Mouse (Mus musculus) stomach, embryonic 14.5 days (tissue): ENCODE data around the gene Cfap299. TPM values are rescaled to one million over a fixed set of nuclear protein-coding genes. Genes with fewer than 3 reads are reported as not detected.

Source experiments
- ATAC-seq: fragments of 200-750 bp; cut with Nextera tagmentation; 2 replicates; pipeline ENCODE4 v1.8.0; 2017; ENCODE audit warnings: low read depth, moderate TSS enrichment; ENCODE audit not compliant: insufficient number of reproducible peaks, insufficient read depth, low FRiP score
- H3K27ac ChIP-seq: fragments of 300-500 bp; sonication (generic); 2 replicates; pipeline ENCODE4 v1.5.1; 2014; ENCODE audit warnings: mild to moderate bottlenecking, low read length, moderate library complexity, mixed read lengths
- H3K27me3 ChIP-seq: fragments of 300-500 bp; sonication (generic); 2 replicates; pipeline ENCODE4 v1.6.1; 2014; ENCODE audit warnings: low read length, control low read depth, mixed read lengths; ENCODE audit not compliant: control insufficient read depth, insufficient read depth
- H3K36me3 ChIP-seq: fragments of 300-500 bp; sonication (generic); 2 replicates; pipeline ENCODE4 v1.6.1; 2014; ENCODE audit warnings: mild to moderate bottlenecking, control low read depth, low read length, moderate library complexity, mixed read lengths; ENCODE audit not compliant: control insufficient read depth, insufficient read depth
- H3K4me1 ChIP-seq: fragments of 300-500 bp; sonication (generic); 2 replicates; pipeline ENCODE4 v1.6.1; 2014; ENCODE audit warnings: low read length, control low read depth, mixed read lengths; ENCODE audit not compliant: control insufficient read depth, insufficient read depth
- H3K4me2 ChIP-seq: fragments of 300-500 bp; sonication (generic); replicated peaks from 2 replicates; pipeline ENCODE4 v1.6.1; 2014; ENCODE audit warnings: low read depth, low read length, control low read depth
- H3K4me3 ChIP-seq: fragments of 300-500 bp; sonication (generic); 2 replicates; pipeline ENCODE4 v1.5.1; 2014; ENCODE audit warnings: low read depth, low read length, control low read depth
- H3K9ac ChIP-seq: fragments of 300-500 bp; sonication (generic); replicated peaks from 2 replicates; pipeline ENCODE4 v1.6.1; 2014; ENCODE audit warnings: low read depth, mild to moderate bottlenecking, control low read depth, low read length, moderate library complexity, mixed read lengths
- H3K9me3 ChIP-seq: fragments of 300-500 bp; sonication (generic); 2 replicates; pipeline ENCODE4 v1.6.1; 2016; ENCODE audit warnings: low read depth, low read length, control low read depth; ENCODE audit not compliant: control insufficient read depth
- WGBS: fragments of 180-500 bp; shearing (Covaris S2); extraction: QIAGEN DNeasy Blood & Tissue Kit; methylation state at CpG from one replicate; pipeline ENCODE4 v1.1.7; 2014; 5-methylcytosine and 5-hydroxymethylcytosine counted together
- polyA plus RNA-seq: library from polyadenylated mRNA; unstranded; fragments of >200 nt; fragmentation: Nextera tagmentation; extraction: Ambion mirVana; gene quantifications from 2 replicates; pipeline ENCODE4 v1.2.1, GENCODE M21; 2014

Cfap299 gene
- polyA plus RNA-seq, 1 experiment from 2014 or later = 0.59 TPM

DNA sequence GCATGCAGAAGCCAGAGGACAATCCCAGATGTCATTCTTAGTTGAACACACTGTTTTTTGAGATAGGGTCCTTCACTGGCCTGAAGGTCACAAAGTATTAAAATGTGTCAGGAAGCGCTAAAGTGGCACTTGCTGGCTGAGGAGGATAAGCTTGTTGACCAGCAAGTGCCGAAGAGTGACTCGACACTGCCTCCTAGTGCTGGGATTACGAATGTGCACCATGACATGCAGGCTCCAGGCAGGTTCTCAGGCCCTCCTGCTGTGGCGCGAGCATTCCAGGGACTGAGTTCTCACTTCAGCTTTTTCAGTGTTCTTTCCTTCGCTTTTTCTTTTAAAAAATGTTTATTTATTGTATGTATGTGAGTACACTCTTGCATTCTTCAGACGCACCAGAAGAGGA lies 34.3 kb downstream of the Cfap299 start:
- ATAC-seq = no peak
- Histone ChIP-seq H3K4me3 (no peak overlapping the region), H3K27ac (no peak overlapping the region), H3K4me2 (no peak overlapping the region), H3K4me1 (no peaks in the 10 kb centered on the region), H3K9ac (no peak overlapping the region), H3K27me3 (no peaks in the 10 kb centered on the region), H3K36me3 (no peaks in the 10 kb centered on the region), H3K9me3 (no peaks in the 10 kb centered on the region)
- 66% methylated on average over 8 of the region's 8 CpGs for WGBS

DNA sequence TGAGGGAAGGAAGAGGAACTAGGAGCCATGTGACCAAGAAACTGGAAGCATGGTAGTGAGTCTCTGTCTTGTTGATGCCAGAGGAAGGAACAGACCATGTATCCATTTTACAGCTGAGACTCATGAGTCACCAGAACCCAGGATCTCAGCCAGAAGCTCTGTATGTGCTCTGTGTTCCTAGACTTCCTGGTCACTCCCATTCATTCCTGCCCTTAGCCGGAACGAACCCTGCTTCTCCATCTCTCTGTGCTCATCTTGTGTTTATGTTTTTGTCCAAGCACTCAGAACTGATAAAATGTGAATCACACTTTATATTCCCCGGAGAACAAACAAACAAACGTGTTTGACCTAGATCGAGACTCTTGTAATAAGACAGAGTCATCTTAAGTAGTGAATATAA lies 36.2 kb downstream of the Cfap299 start:
- Histone ChIP-seq H3K4me2 (no peak overlapping the region), H3K9ac (no peak overlapping the region), H3K9me3 (no peaks in the 10 kb centered on the region), H3K4me1 (no peaks in the 10 kb centered on the region), H3K27ac (no peak overlapping the region), H3K27me3 (no peaks in the 10 kb centered on the region), H3K4me3 (no peak overlapping the region), H3K36me3 (no peaks in the 10 kb centered on the region)
- ATAC-seq = no peak
- WGBS = 77% methylated on average over 5 of the region's 5 CpGs

DNA sequence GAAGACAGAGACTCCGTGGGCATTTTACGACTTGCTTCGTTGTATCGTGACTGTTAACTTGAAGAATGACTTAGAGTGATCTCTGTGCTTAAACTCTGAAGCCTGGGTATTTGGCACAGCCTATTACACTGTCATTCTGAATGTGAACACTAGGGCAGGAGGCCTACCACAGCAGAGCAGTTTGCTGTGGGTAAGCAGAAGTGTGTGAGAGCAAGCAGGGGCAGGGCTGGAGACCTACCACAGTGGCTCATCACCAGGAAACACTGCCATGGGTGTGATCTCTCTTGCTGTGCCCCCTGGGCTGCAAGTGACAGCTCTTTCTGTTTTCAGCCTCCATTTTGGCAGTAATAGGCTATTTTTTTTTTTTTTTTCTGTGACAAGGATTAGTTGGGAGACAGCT lies 39.7 kb downstream of the Cfap299 start:
- 43% methylated on average over 4 of the region's 4 CpGs for WGBS
- no peak for ATAC-seq
- H3K4me3 ChIP-seq = no peak overlapping the region

DNA sequence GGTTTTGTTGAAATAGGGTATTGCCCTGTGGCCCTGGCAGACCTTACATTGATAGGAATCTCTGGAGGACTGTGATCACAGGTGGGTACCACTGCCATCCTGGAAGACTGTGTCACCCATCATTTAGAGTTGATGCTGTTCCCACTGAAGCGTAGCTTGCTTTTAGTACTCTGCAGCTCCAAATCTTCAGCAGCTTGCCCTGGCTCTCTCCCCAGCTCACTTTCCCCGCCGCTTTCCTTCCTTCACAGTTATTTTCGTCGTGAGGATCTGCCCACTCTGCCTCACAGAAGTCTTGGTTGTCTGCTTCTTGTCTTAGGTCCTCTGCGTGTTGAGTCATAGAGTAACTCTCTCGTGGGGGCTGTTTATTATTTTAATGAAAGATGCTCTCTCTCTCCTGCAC lies 40.3 kb downstream of the Cfap299 start:
- ATAC-seq = no peak
- H3K27ac ChIP-seq = no peak overlapping the region
- H3K9me3 ChIP-seq = no peaks in the 10 kb centered on the region
- no peaks in the 10 kb centered on the region for H3K27me3 ChIP-seq
- H3K36me3 ChIP-seq = no peaks in the 10 kb centered on the region
- H3K4me1 ChIP-seq = no peaks in the 10 kb centered on the region
- no peak overlapping the region for H3K4me2 ChIP-seq
- H3K9ac ChIP-seq = no peak overlapping the region
- no peak overlapping the region for H3K4me3 ChIP-seq
- 63% methylated on average over 7 of the region's 7 CpGs for WGBS

More for the DNA sequence above, 39.7 kb downstream of the Cfap299 start:
- Histone ChIP-seq H3K36me3 (no peaks in the 10 kb centered on the region), H3K9ac (no peak overlapping the region), H3K27ac (no peak overlapping the region), H3K4me1 (no peaks in the 10 kb centered on the region), H3K4me2 (no peak overlapping the region), H3K27me3 (no peaks in the 10 kb centered on the region), H3K9me3 (no peaks in the 10 kb centered on the region)

DNA sequence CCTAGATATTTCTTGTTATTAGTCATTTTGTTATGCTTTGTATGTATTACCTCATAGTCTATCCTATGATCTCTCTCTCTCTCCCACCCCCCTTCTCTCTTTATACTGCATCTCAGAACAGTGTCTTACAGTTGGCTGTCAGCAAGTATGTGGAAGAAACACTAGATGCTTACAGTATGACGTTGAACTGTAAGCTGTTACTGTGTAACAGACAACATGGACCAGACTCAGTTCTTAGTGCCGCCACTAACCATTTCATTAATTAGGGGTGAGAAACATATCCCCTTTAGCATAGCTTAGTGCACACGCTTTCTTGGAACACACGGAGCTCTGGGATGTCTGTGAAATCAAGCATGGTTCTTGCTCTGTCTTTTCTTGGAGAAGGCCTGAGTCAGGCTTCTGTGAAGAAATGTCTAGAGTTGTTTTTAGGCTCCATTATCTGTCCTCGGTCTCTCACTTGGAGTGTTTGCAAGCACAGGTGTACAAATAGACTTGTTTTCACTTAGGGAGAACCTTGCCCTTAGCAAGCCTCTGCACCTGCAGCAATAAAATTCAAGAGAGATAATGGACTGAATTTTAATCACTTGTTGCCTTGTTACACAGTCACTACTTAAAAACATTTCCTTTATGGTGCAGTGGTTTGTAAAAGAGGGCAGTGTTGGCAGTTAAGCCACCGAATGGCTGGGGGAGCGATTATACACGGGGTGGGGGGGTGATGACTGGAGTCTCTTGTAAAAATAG lies 47.1 kb downstream of the Cfap299 start:
- Histone ChIP-seq H3K4me2 (no peak overlapping the region), H3K4me1 (no peaks in the 10 kb centered on the region), H3K36me3 (no peaks in the 10 kb centered on the region), H3K27me3 (no peaks in the 10 kb centered on the region), H3K9me3 (no peaks in the 10 kb centered on the region), H3K4me3 (no peak overlapping the region), H3K9ac (no peak overlapping the region), H3K27ac (no peak overlapping the region)
- 64% methylated on average over 8 of the region's 8 CpGs for WGBS
- no peak for ATAC-seq

DNA sequence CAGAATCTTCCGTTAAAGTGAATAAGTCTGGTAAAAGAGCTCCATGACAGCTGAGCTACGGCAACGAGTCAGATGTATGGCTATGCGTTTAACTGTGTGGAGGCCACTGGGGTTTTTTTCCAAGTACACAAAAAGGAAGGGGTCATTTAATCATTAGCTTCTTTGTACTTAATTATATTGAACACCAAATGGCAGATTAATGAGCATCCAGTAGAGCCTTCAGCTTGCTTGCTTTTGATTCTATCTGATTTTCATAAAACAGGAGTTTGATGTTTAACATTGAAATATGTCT lies 47.6 kb downstream of the Cfap299 start:
- Histone ChIP-seq H3K27me3 (no peaks in the 10 kb centered on the region), H3K27ac (no peak overlapping the region), H3K4me1 (no peaks in the 10 kb centered on the region), H3K9me3 (no peaks in the 10 kb centered on the region), H3K36me3 (no peaks in the 10 kb centered on the region), H3K4me3 (no peak overlapping the region), H3K4me2 (no peak overlapping the region), H3K9ac (no peak overlapping the region)
- no peak for ATAC-seq
- 52% methylated on average over 4 of the region's 4 CpGs for WGBS

DNA sequence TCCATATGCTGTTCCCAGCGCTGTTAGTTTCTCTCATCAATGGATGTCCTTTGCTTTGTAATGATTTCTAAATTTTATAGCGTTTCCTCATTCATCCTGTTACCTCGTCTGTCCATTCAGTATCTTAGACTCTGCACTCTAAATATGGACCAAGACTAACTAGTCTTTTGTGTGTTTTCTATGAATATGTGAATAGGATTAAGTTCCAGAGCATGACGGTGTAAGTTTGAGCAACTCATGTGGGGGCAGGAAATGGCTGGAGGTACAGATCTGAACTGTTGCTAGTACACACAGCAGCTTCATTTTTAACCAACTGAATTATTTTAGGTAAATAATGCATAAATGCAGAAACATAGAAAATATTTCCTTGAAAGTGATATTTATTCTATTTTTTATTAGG lies 51.3 kb downstream of the Cfap299 start:
- 89% methylated on average over 4 of the region's 4 CpGs for WGBS
- H3K4me3 ChIP-seq = no peak overlapping the region

DNA sequence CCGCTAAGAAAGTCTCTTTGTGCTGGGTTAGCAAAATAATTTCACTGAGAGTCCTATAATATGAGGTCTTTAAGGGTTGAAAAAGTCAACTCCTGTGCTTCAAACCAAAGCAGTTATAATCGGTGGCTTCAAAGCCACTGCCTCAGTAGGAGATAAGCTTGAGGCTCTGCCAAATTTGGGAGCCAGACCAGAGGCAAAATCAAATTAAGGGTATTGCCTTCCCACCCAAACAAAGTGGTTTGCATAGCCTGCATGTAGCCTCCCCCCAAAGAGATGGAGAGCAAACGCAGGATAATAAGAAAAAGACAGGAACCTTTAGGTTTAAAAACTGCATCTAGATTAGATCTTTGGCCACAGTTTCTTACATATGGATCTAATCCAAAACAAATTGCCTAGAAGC lies 58.0 kb downstream of the Cfap299 start:
- WGBS = 69% methylated on average over 3 of the region's 3 CpGs
- no peak overlapping the region for H3K4me2 ChIP-seq
- no peak overlapping the region for H3K27ac ChIP-seq
- no peaks in the 10 kb centered on the region for H3K4me1 ChIP-seq
- no peak for ATAC-seq
- no peak overlapping the region for H3K9ac ChIP-seq
- H3K27me3 ChIP-seq = no peaks in the 10 kb centered on the region
- H3K4me3 ChIP-seq = no peak overlapping the region
- no peaks in the 10 kb centered on the region for H3K36me3 ChIP-seq
- H3K9me3 ChIP-seq = no peaks in the 10 kb centered on the region

More for the DNA sequence above, 51.3 kb downstream of the Cfap299 start:
- no peaks in the 10 kb centered on the region for H3K36me3 ChIP-seq
- no peak overlapping the region for H3K9ac ChIP-seq
- H3K4me1 ChIP-seq = no peaks in the 10 kb centered on the region
- H3K9me3 ChIP-seq = no peaks in the 10 kb centered on the region
- H3K27me3 ChIP-seq = no peaks in the 10 kb centered on the region
- H3K4me2 ChIP-seq = no peak overlapping the region
- ATAC-seq = no peak
- H3K27ac ChIP-seq = no peak overlapping the region

DNA sequence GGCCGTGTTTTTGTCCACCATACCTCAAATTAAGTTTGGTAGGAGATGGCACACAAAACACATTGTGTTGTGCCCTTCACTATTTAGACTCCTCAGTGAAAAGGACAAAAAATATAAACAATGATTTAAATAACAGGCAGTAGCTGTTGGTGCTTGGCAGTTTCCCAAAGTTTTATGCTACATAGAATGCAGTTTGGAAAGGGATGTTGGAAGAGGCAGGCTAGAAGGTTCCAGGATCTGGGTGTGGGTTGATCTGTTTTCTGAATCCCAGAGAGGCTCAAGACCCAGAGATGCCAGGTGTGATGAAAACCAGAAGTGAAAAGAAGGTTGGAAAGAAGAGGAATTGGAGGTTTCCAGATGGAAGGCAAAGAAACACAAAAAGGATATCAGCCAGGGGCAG lies 73.1 kb downstream of the Cfap299 start:
- 71% methylated on average over 1 of the region's 1 CpGs for WGBS
- Histone ChIP-seq H3K36me3 (no peaks in the 10 kb centered on the region), H3K27me3 (no peaks in the 10 kb centered on the region), H3K4me1 (no peaks in the 10 kb centered on the region), H3K27ac (no peak overlapping the region), H3K9me3 (no peaks in the 10 kb centered on the region), H3K4me3 (no peak overlapping the region), H3K4me2 (no peak overlapping the region), H3K9ac (no peak overlapping the region)
- no peak for ATAC-seq
